Mouse (Mus musculus) liver, adult 2 months (tissue): ENCODE data around the gene Mdga2.

Experiments
- CTCF ChIP-seq: fragments of 200-500 bp; IDR thresholded peaks from 2 replicates; pipeline ENCODE4 v1.5.1; 2011; ENCODE audit warnings: low read depth, low read length, control low read depth
- POLR2A ChIP-seq: fragments of 200-500 bp; IDR thresholded peaks from 2 replicates; pipeline ENCODE4 v1.6.1; 2011; ENCODE audit warnings: low read length, control low read depth; ENCODE audit not compliant: insufficient read depth; ENCODE audit errors: extremely low read depth

- no peak for TF ChIP-seq POLR2A
- no peak for TF ChIP-seq CTCF
These were observed 45.1 kb upstream of the Mdga2 start for GRCm38 (mm10) chr12:67267409-67267808.
